Mouse (Mus musculus) embryo, embryonic 11.5 days (tissue): ENCODE data around the gene Gata3.

Experiments used
- DNase-seq: peaks from one replicate; pipeline ENCODE4 v3.0.0-alpha.2; 2012; ENCODE audit warnings: low read depth, low spot score

The Gata3 gene

DNA sequence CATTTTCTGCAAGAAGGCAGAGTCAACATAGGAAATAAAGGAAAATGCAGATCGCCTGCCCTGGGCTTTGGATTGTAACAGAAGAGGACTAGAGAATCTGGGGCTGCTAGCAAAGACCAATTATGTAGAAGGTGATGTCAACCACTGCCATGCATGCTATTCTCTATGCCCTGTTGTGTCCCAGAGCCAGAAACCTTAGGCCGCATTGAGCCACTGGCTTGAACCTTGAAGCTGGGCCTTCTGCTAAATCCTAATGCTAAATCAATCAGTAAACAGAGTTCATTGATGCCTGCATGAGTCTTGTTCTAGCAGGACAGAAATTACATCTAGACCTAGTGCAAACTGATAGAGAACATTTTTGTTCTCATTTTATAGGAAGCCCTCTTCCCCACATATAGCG, 3.8 kb downstream of the Gata3 start:
- no peak for DNase-seq

DNA sequence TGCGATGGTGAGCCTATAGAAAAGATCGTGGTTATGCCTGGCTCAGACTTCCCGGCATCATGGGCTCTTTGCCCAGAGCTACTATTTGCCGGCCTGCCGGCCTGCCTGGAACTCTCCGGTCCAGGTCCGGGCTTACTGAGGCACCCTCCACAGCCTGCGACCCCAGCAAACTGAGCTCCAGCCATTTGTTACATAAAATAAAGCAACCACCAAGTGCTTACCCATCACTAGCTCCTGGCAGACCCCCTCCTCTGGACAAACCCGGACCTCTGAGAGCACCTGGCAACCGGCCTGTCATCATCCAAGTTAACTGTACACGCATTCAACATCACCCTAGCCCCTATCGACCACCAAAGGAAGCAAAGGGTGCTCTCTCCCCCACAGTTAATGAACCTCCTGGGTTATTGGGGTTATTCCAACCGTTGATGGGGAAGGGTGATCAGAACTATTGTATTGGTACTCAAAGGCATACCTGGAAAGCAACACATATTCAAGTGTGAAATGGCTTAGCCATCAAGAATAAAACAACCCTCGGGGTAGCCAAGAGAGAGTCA, 4.5 kb downstream of the Gata3 start:
- DNase-seq = no peak

DNA sequence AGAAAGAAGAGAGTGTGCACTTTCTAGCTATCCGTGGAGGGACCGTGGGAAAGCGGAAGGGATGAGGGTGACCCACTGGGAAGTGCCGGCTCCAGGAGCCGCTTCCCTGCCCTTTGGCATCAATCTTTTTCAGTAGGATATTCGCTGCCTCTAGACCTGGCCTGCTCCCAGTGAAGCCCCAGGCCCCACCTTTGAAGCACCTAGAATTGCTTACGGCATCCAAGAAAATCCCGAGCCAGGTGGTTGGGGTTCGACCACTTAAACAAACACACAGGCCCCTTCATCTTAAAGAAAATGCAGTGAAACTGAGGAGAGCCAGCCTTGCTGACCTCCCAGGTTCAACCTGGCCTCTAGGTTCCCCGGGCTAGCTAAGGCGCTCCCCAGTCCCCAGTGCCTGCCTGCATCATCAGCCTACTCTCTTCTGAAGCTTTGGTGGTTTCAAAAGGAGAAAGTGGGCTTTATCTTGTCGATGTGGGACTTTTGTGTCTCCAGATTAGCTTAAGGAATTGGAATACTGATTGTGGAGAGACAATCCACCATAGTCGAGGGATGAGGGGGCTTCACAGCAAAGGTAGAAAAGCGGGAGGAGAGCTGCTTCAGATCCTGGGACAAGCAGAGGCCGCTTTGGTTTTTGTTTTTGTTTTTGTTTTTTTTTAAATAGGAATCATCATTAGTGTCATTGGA, 5.2 kb downstream of the Gata3 start:
- no peak for DNase-seq

DNA sequence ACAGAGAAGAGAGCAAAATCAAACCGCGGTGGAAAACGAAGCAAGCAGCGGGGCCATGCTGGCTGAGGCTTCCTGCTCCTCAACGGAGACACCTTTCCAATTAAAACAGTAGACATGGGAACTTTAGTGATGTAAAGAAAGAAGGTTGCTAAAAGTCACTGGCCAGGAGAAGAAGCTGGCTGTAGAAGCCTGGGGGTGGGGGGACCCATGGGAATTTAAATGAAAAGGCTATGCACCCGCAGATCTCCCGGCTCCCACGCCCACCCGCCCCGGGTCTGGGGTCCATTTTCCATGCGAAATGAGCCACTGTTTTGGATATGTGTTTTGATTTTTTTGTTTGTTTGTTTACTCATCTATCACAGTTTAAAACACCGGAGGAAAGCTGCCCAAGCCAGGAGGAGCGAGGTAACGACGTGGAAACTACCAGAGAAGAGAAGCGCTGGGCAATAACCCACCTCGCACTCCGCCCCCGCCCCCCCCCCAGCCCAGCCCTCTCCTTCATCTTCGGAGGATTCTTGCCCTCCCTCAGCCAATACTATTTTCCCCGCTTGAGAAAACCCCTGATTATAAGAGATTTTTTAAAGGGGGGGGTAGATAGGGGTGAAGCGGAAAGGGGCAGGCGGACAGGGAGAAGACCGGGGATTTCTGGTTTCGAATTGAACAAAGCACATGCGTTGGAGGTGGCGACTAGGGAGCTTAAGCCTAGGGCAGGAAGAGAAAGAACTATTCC, 5.9 kb downstream of the Gata3 start:
- DNase-seq = no peak

DNA sequence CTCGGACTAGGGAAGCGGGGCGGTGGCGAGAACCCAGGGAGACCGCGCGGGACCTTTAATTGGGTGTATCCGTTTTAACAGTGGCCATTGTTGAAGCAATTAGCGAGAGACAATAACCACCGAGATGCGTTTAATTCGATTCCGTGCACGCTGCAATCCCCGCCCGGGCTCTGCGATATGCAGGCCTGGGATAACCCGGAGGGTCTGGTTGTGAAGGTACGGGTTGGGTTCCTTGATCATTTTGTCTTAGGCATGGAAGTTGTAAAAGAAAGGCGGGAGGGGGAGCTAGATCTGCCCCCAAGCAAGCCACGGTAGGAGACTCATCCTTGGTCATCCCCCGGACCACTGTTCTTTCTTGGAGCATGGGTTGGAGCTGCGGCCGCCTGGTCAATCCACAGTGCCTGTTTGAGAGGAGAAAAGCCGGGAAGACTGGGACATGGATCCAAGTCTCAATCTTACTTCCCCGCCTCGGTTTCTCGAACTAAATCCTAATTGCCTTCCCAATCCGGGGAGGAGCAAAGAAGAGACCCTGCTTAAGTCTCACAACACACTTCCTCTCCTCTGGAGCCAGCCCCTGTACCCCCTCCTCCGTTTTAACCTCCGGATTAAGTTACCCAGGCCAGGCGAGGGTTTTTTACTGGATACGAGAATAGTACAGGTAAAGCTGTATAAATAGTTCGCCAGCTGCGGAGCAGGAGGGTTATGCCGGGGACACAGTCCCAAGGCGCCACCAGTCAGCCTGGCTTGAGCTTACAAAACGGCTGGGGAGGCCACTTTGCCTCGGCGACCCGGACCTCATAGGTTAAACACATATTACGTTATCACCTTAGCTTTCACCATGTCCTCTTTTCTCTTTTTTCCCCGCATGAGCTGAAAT, 6.7 kb downstream of the Gata3 start:
- no peak for DNase-seq

DNA sequence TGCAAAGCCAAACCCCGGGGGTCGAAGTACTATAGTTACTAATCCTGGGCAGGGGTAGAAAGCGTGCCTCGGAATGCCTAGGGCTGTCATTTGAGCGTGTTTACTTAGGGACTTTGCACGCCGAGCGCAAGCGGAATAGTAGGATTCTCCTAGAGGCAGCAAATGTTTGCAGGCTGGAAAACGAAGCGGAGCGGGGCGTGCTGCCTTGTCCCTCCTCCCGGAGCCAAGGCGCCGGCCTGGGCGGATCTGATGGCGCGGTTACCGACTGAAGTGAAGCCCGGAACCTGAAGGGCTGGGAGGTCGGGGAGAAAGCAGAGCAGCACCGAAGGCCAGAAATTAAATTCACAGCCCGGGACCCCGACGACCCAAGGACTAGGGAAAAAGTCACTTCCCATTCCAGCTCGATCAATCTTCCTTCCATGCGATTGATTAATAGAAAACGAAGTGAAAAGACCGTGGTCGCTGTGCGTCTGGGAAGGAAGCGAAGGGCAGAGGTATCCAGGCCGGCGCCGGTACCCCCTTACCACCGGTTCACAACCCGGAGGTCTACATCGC, 7.4 kb downstream of the Gata3 start:
- DNase-seq = no peak

DNA sequence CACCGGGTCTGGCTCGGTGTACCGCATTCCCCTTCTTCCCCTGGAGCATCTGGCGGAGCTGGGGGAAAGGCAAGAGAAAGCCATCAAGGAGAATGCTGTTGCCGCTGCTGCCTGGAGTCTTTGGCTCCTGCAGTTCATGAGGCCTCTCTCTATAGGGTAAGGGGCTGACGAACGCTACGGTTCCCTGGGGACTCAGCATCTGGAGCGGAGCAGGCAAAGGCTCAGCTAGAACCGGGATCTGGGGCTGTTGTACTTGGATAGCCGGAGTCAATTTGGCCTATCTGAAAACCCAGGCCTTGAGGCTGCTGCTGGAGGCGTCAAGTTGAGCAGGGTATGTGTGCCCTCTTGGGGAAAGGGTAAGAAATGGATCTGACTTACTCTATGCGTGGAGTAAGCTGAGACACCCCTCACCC, 8.2 kb downstream of the Gata3 start:
- DNase-seq = no peak

DNA sequence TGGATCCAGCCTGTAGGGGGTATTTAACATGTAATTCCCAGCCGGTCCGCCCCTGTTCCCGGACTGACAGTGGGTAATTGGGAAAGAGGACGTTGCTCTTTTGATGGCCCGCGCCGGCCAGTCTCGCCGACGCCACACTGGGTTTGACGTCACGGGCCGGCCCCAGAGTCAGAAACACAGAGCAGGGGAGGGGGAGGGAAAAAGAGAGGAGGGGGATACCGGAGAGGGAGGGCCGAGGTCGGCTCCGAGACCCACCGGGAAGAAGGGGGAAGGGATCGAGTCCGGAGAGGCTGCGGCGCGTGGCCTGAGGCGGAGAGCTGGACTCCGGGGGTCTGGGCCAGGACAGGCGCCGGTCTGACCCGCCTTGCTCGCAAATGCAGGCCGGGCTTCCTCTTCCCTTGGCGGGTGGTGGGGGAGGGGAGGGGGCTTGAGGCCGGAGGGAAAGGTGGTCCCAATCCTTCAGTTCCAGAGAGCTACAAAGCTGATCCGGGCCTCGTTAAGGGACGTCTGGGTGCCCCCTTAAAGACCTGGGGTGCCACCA, 8.7 kb downstream of the Gata3 start, which contains the start of gene 4930412O13Rik:
Gene 4930412O13Rik (plus strand): TSS at position 202 of the 541 bp plus-strand sequence.
- DNase-seq = no peak

DNA sequence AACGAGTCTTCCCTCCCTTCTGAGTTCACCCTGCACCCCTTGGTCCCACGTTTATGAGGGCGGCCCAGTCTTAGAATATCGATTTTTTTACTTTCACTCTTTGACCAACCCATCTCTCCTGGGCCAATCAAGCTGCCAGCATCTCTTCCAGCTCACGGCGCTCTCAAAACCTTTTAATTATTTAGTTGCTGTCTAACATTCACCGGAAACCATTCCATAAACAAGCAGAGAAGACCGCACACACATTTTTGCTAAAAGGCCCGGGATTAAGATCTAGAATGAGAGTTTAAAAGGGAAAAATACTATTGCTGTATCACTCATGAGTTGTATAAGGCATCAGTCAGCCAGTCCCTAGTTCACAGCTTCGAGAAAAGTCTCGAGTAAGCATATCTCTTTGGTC, 9.6 kb downstream of the Gata3 start:
- DNase-seq = no peak

DNA sequence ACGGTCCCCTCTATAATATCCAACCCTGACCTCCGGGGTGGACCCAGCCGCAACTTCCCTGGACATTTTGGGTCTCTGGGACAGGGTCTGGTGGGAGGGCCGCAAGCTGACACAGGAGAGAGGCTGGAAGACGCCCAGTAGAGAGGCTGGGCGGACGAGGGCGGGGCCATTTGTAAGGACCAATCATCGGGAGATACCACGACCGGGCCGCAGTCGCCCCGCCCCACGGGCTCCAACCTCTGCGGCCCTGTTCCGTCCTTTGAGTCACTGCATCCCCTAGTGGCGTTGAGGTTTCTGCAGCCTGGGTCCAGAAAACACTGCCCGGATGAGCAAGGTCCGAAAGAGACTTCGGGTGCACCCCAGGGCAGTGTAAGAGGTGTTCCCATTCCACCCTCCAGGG, 10.3 kb downstream of the Gata3 start:
- peak; percentile 87 for DNase-seq

DNA sequence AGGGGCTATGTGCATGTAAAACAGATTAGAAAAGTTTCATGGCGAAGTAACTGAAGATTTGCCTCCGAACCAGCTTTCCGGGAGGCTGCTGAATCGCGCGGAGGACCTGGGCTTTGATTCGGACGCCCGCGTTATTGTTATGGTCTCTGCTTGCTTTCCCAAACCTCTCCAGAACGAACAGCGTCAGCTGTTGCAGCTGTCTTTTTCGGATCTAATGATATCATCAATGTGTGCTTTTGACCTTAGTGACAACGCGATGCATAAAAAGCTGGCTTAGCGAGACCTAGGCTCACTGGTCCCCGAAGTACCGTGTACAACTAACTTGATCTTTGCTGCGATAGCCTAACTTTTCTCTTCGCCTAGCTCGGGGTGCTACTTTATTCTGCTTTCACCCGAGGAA, 10.7 kb downstream of the Gata3 start:
- DNase-seq = no peak

DNA sequence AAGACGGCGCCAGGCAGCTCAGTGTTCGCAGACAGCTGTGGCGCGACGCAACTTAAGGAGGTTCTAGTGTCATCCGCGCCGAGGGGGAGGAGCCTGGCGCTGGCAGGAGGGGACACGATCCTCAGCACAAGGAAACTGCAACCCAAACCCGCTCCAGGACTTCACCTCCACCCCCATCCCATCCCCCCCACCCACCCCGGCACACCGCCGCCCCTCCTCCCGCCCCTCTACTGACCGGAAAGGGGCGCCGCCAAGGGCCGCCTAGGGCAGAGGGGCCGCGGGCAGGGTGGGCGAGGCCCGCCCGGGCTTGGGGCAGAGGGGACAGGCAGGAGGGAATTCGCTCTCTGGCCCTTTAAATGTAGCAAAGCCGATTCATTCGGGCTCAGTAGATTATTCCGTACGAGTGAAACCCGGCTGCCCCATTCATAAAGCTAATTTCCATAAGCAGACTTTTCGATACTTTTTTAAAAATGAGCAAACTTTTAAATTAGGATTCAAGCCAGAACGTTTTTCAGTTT, 11.2 kb downstream of the Gata3 start:
- DNase-seq = no peak

DNA sequence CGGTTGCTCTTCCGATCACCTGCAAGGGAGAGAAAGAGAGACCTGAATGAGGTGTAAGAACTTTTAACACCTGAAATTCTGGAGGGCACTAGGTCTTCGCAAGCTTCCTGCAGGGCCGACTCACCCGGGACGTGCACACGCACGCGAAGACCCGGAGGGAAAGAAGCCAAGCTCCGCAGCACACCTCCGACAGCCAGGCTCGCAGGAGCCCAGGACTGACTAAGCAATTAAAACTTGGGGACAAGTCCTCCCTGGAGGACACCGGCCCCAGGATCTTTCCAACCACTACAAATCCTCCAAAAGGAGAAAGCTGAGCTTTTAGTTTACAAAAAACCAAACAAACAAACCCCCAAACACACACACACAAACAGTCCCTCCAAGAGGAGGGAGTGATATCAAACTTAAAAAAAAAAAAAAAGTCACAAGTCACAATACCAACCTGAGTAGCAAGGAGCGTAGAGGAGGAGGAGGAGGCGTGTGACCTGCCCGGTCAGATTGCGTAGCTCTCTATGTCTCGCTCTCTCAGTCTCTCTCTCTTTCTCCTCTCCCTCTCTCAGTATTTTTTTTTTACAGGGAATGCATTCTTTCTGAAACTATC, 11.8 kb downstream of the Gata3 start:
- no peak for DNase-seq

DNA sequence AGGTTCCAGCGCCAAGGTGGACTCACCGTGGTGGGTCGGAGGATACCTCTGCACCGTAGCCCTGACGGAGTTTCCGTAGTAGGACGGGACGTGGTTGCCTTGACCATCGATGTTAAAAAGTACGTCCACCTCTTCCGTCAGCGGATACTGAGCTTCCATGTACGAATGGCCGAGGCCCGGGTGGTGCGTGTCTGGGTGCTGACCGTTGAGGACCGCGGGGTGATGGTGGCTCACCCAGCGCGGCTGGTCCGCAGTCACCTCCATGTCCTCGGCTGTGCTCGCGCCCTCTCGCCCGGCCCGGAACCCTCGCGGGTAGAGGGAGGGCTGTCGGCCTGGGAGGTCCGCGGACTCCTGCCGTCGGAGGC, 12.5 kb downstream of the Gata3 start:
- DNase-seq = no peak

DNA sequence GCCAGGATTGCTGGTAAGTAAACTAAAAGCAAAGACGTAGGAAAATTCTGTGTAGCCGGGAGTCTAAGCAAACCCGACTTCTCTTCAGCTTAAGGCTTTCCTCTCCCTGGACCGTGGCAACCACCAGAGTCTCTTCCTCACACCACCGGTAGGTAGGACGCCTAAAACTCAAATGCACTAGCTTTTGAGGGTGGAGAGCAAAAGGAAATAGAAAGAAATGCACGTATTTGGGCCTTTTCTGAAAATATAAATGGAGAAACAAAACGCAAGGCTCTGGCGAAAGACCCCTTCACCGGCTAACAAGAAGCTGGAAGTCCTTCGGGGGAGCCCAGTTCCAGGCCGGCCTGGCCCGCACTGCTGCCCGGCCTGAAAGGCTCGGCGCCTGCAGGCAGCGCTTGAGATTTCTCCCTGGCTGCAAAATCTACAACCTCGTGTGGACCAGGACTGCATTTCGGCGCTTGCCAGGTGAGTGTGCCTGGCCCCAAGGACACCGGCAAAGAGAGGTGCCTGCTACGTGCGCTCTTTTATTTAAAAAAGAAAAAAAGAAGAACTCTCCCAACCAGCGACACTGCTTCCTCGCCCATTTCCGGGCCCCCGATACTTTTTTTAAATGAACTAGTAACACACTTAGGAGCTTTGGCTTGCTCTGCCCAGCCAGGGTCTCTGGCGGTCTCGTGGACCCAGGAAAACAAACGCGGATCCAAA, 13.1 kb downstream of the Gata3 start:
- no peak for DNase-seq

DNA sequence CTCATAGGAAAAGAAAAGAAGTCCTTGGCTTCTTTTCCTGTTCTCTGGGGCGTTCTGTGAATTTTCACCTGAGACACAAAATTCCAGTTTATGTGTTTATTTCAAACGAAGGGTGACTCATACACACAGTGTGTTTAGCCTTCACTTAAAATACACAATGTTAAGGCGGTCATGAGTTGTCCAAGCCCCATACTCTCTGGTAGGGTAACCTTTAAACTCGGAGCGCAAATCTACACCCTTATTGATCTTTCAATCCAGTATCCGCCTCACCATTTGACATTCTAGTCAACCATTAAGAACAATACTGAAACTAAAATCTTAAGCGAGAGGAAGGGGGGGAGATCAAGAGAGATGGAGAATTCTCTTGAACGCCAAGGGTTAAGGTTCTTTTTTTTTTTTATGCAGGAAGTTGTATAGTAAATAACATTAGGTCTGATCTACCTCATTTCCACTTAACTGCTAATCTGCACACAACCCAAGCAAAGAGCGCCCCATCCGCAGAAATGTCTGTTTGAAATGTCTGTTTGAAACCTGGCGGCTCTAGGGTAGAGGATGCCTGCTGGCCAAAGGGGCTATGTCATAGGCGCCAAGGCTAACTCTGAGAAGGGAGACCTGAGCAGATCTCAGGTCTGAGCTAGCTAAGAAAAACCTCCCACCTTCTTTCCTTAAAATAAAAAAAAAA, 14.0 kb downstream of the Gata3 start:
- no peak for DNase-seq

DNA sequence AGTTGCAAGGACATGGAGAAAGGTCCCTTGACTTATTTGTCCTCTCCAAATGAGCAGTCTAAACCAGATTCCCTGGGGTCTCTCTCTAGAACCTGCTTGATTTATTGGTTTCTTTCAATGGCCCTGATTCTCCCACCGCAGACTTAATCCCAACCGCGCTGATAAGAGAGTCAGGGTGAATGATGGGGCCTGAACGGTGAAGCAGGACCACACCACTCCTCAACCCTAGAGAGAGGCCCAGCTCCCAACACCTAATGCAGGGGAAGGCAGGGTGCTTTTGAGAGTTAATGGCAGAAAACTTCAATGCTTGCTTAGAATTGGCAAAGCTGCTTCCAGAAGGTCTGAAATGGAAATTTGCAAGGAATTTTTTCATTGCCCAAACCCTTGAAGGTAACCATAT, 14.6 kb downstream of the Gata3 start:
- no peak for DNase-seq

DNA sequence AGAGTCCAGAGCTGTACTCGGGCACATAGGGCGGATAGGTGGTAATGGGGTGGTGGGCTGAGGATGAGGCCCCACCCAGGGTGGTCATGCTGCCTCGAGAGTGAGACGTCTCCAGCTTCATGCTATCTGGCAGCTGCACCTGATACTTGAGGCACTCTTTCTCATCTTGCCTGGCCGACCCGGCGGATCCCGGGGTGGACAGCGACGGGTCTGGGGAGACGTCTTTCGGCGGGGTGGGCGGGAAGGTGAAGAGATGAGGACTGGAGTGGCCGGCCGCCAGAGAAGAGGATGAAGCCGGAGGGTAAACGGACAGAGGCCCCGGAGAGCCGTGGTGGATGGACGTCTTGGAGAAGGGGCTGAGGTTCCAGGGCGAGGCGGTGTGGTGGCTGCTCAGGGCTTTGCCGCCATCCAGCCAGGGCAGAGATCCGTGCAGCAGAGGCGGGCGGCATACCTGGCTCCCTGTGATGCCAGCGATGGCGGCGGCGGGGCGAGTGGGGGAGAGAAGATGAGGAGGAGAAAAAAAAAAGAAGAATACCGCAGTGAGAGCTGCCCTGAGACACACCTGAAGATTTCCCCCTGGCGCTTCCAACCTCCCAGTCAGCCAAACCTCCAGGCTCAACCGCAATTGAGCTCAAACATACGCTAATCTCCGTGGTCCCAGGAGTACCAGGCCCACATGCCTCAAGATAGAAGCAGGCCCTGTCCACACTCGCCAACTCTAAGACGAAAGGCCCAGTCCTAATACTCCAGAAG, 15.2 kb downstream of the Gata3 start:
- DNase-seq = no peak

DNA sequence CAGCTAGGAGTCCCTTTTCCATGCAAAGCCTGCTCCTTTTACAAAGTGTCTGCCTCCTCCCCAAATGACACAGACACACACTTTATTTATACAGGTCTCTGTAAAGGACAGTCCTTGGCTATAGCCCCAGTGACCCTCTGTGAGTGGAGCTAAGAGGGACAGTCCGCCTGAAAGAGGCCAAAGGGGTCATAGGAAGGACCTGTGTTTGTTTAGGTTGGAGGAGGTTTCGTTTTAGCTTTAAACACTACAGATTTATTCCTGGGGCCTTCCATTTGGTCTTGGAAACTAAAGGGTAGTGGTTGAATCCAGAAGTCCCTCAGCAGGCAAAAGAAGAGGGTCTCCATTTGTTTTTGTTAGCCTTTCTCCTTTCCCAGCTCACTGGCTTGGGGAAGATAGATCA, 16.1 kb downstream of the Gata3 start:
- no peak for DNase-seq
